Mouse (Mus musculus) lung, adult 2 months (tissue): ENCODE measurements around the gene Pip5kl1.

Experiments
- CTCF ChIP-seq: fragments of 200-500 bp; IDR thresholded peaks from 2 replicates; pipeline ENCODE4 v1.5.1; 2011; ENCODE audit warnings: mild to moderate bottlenecking, low read length, control low read depth; ENCODE audit not compliant: insufficient read depth
- POLR2A ChIP-seq: fragments of 200-500 bp; IDR thresholded peaks from 2 replicates; pipeline ENCODE4 v1.6.1; 2011; ENCODE audit warnings: low read depth, mild to moderate bottlenecking, control low read depth, low read length, borderline replicate concordance; ENCODE audit errors: extremely low read depth

DNA sequence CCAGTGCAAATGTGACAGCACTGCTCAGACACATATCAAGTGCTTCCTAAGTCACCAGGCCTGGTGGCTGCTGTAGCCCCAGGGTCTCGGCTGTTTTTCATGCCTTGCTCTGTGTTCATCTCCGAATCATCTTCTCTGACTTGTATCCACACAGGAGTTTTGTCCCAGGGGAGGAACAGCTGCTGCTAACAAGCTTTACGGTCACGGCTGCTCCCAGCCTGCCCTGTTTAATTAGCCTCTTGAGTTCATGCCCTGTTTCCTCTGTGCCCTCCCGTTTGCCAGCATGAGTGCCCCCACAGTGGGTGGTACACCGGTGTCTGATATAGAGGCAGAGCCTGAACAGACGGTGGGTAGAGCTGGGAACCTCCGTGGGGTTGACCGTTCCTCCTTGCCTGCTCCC is 43.5 kb downstream of the Pip5kl1 start:
- TF ChIP-seq POLR2A, result no peak
- TF ChIP-seq CTCF, result no peak
